Mouse (Mus musculus) kidney, embryonic 15.5 days (tissue): ENCODE measurements around the gene Dazap1. TPM values are rescaled to one million over a fixed set of nuclear protein-coding genes. Genes with fewer than 3 reads are reported as not detected.

Experiments used
- ATAC-seq: fragments of 200-750 bp; cut with Nextera tagmentation; replicated peaks from 2 replicates; pipeline ENCODE4 v1.8.0; 2017; ENCODE audit warnings: moderate TSS enrichment; ENCODE audit not compliant: low FRiP score
- H3K27ac ChIP-seq: fragments of 300-500 bp; sonication (generic); 2 replicates; pipeline ENCODE4 v1.5.1; 2015; ENCODE audit warnings: mild to moderate bottlenecking, inconsistent platforms
- H3K27me3 ChIP-seq: fragments of 300-500 bp; sonication (generic); 2 replicates; pipeline ENCODE4 v1.6.1; 2015; ENCODE audit warnings: inconsistent platforms
- H3K36me3 ChIP-seq: fragments of 300-500 bp; sonication (generic); 2 replicates; pipeline ENCODE4 v1.6.1; 2015; ENCODE audit warnings: inconsistent platforms
- H3K4me1 ChIP-seq: fragments of 300-500 bp; sonication (generic); 2 replicates; pipeline ENCODE4 v1.6.1; 2015; ENCODE audit warnings: inconsistent platforms
- H3K4me2 ChIP-seq: fragments of 300-500 bp; sonication (generic); 2 replicates; pipeline ENCODE4 v1.6.1; 2015; ENCODE audit warnings: moderate library complexity, mild to moderate bottlenecking, inconsistent platforms
- H3K4me3 ChIP-seq: fragments of 300-500 bp; sonication (generic); replicated peaks from 2 replicates; pipeline ENCODE4 v1.5.1; 2015; ENCODE audit warnings: mild to moderate bottlenecking, inconsistent platforms
- H3K9ac ChIP-seq: fragments of 300-500 bp; sonication (generic); 2 replicates; pipeline ENCODE4 v1.6.1; 2015; ENCODE audit warnings: mild to moderate bottlenecking, inconsistent platforms
- H3K9me3 ChIP-seq: fragments of 300-500 bp; sonication (generic); replicated peaks from 2 replicates; pipeline ENCODE4 v1.6.1; 2016; ENCODE audit warnings: inconsistent platforms
- WGBS: fragments of 180-500 bp; shearing (Covaris S2); methylation state at CpG from one replicate; pipeline ENCODE4 v1.1.7; 2015; ENCODE audit warnings: mixed read lengths; 5-methylcytosine and 5-hydroxymethylcytosine counted together
- polyA plus RNA-seq: library from polyadenylated mRNA; unstranded; fragments of >200 nt; fragmentation: Nextera tagmentation; extraction: Ambion mirVana; gene quantifications from 2 replicates; pipeline ENCODE4 v1.2.1, GENCODE M21; 2015

Dazap1 gene
- polyA plus RNA-seq, 1 experiment from 2014 or later: 56.3 TPM

DNA sequence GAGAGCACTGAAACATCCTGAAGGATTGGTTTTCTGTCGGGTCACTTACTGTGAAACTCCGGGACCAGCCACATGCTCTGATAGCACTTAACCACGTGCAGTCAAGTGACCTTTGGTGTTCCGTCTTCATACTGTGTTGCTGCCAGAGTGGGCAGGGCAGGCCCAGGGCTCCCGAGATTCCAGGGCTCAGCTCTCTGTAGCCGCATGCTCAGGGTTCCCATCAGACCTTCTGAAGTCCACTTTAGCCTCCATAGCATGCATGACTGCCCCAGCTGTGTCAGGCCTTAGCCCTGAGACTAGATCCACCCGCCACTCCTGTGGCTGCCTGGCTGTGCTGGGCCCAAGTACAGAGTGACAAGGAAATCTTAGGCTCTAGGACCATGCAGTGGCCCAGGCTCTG is 20.0 kb downstream of the Dazap1 start:
- Histone ChIP-seq H3K27me3 (no peaks in the 10 kb centered on the region), H3K9me3 (no peaks in the 10 kb centered on the region), H3K27ac (peak overlapping the region; percentile 81), H3K4me3 (no peak overlapping the region), H3K4me2 (no peak overlapping the region), H3K9ac (no peak overlapping the region), H3K36me3 (peaks cover 97% of the 10 kb centered on the region), H3K4me1 (peaks cover 27% of the 10 kb centered on the region)
- WGBS: 67% methylated on average over 7 of the region's 7 CpGs
- ATAC-seq: peak; percentile 55

DNA sequence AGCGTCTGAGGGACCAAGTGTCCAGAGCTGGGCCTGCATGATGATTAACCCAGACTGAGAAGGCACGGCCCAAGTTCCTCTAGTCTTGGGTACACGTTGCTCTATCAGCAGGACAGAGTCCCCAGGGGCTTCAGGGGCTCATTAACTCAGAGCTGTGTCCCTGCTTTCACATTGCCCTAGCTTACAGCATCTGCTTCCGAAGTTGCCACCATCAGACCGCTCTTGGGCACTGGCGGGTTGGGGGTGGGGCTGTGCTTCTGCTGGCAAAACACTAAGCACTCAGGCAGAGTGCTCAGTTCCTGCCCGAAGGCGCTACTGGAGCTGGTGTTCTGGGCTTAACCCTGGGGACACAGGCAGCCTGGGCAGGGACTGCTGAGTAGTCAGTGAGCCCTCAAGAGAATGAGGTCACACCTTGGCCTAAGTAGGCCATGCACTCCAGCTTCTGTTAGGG is 20.7 kb downstream of the Dazap1 start:
- H3K36me3 ChIP-seq: peaks cover 97% of the 10 kb centered on the region
- no peak overlapping the region for H3K4me3 ChIP-seq
- H3K9me3 ChIP-seq: no peaks in the 10 kb centered on the region
- H3K4me2 ChIP-seq: no peak overlapping the region
- ATAC-seq: peak; percentile 53
- H3K27ac ChIP-seq: peak overlapping the region; percentile 81
- peaks cover 27% of the 10 kb centered on the region for H3K4me1 ChIP-seq
- H3K27me3 ChIP-seq: no peaks in the 10 kb centered on the region
- H3K9ac ChIP-seq: no peak overlapping the region
- 74% methylated on average over 8 of the region's 8 CpGs for WGBS

- peak overlapping the region; percentile 81 for H3K27ac ChIP-seq
- no peak overlapping the region for H3K9ac ChIP-seq
- WGBS: 87% methylated on average over 20 of the region's 20 CpGs
- no peaks in the 10 kb centered on the region for H3K9me3 ChIP-seq
- no peak overlapping the region for H3K4me3 ChIP-seq
- peaks cover 27% of the 10 kb centered on the region for H3K4me1 ChIP-seq
- H3K4me2 ChIP-seq: no peak overlapping the region
- no peaks in the 10 kb centered on the region for H3K27me3 ChIP-seq
- H3K36me3 ChIP-seq: peaks cover 96% of the 10 kb centered on the region
- ATAC-seq: no peak
Measured at GRCm38 (mm10) chr10:80282481-80283441, 21.5 kb downstream of the Dazap1 start.

DNA sequence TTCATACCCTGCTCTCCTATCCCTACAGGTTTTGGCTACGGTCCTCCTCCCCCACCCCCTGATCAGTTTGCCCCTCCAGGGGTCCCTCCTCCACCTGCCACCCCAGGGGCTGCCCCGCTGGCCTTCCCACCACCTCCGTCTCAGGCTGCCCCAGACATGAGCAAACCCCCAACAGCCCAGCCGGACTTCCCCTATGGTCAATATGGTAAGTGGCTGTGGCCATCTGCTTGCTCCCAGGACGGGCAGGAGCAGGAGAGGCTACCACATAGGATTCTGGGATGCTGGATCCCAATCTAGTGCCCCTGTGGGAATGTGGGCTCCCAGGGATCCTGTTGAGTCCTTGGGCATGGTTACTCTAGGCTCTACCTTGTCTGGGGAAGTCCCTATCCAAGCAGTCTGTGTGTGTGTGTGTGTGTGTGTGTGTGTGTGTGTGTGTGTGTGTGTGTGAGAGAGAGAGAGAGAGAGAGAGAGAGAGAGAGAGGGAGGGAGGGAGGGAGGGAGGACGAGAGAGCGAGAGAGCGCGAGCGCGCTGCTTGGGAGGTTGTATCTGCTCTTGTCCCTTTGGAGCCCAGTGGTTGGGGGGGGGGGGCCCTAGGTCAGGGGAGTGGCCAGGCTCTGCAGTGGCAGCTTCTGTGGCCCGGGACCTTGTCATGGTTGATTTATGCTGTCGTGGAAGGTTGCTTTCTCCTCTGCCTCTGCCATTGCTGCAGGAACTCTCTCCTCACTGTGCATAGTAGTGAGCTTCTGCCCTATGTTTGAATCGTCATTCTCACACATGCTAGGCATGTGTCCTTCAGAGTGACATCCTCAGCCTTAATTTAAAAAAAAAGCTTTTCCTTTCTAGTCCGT is 24.2 kb downstream of the Dazap1 start:
- ATAC-seq: no peak
- Histone ChIP-seq H3K9ac (no peak overlapping the region), H3K4me1 (peaks cover 25% of the 10 kb centered on the region), H3K27ac (no peak overlapping the region), H3K9me3 (no peaks in the 10 kb centered on the region), H3K4me2 (no peak overlapping the region), H3K27me3 (no peaks in the 10 kb centered on the region), H3K4me3 (no peak overlapping the region), H3K36me3 (peaks cover 86% of the 10 kb centered on the region)
- WGBS: 72% methylated on average over 11 of the region's 15 CpGs

DNA sequence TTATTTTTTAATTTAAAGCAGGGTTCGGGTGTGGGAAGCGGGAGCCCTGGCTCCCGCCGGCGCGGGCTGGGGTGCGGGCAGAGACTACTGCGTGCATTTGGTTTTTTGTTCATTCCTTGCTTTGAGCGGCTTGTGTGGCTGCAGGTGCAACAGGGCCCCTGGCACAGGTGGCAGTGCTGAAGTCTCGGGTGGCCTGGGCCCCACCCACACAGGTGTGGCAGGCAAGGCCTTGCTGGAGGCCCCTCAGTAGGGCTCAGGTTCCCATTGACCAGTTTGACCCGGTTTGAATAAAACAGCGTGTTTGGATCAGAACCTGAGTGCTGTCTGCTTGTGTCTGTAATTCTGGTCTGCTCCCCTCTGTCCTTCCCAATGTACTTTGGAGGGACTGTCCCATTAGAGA is 26.8 kb downstream of the Dazap1 start:
- H3K27me3 ChIP-seq: no peaks in the 10 kb centered on the region
- 93% methylated on average over 12 of the region's 12 CpGs for WGBS
- ATAC-seq: no peak
- H3K27ac ChIP-seq: no peak overlapping the region
- H3K4me1 ChIP-seq: peaks cover 13% of the 10 kb centered on the region
- H3K9me3 ChIP-seq: no peaks in the 10 kb centered on the region
- no peak overlapping the region for H3K4me3 ChIP-seq
- H3K4me2 ChIP-seq: no peak overlapping the region
- H3K9ac ChIP-seq: no peak overlapping the region
- peaks cover 60% of the 10 kb centered on the region for H3K36me3 ChIP-seq

DNA sequence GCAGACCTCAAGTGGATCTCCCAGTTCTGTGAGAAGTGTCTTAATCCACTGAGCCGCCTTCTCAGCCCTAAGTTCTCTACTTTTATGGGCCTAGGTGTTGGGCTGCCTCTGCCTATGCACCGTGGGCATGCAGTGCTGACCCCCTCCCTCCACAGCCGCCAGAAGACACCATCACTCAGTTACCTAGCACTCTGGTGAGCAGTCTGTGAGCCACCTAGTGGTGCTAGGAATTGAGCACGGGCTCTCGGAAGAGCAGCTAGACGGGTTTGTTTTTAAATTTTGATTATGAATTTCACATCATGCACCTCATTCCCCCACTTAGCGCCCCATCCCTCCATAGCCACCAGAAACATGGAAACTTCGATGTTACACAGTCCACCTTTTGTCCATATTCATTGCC is 27.4 kb downstream of the Dazap1 start:
- no peak overlapping the region for H3K4me2 ChIP-seq
- no peaks in the 10 kb centered on the region for H3K9me3 ChIP-seq
- 66% methylated on average over 8 of the region's 8 CpGs for WGBS
- H3K4me1 ChIP-seq: peaks cover 18% of the 10 kb centered on the region
- no peak overlapping the region for H3K9ac ChIP-seq
- H3K4me3 ChIP-seq: no peak overlapping the region
- peaks cover 60% of the 10 kb centered on the region for H3K36me3 ChIP-seq
- H3K27ac ChIP-seq: no peak overlapping the region
- H3K27me3 ChIP-seq: no peaks in the 10 kb centered on the region
- no peak for ATAC-seq

GRCm38 (mm10) chr10:80292251-80293146 is 31.2 kb downstream of the Dazap1 start, which contains the start of gene Rps15:
Gene Rps15 (plus strand): TSS chr10:80292453.
- WGBS: under 1% methylated on average over 72 of the region's 72 CpGs
- ATAC-seq: peak; percentile 89

DNA sequence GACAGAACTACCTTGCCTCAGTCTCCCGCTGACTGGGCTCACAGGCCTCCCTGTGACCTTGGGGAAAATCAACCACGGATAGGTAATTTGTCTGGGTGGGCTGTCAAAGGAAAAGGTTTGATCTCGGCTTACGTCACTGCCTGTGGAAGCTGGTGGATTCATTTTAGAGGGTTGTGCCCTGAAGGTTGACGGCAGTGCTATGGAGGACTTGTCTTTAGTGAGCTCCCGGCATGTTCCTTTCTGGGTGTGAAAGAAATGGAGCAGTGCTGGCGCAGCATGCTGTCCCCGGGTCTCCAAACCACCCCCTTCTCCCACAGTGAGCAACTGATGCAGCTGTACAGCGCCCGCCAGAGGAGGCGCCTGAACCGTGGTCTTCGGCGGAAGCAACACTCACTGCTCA is 32.0 kb downstream of the Dazap1 start:
- Histone ChIP-seq H3K9ac (peak overlapping the region; percentile 99), H3K4me2 (peak overlapping the region; percentile 79), H3K36me3 (peaks cover 33% of the 10 kb centered on the region), H3K4me3 (peak overlapping the region; percentile 91), H3K27ac (peak overlapping the region; percentile 91), H3K9me3 (no peaks in the 10 kb centered on the region), H3K27me3 (peaks cover 19% of the 10 kb centered on the region), H3K4me1 (peaks cover 43% of the 10 kb centered on the region)
- no peak for ATAC-seq
- 24% methylated on average over 14 of the region's 14 CpGs for WGBS

More at GRCm38 (mm10) chr10:80292251-80293146, 31.2 kb downstream of the Dazap1 start, which contains the start of gene Rps15:
- H3K36me3 ChIP-seq: peaks cover 39% of the 10 kb centered on the region
- H3K9me3 ChIP-seq: no peaks in the 10 kb centered on the region
- peak within 1 kb of the TSS; percentile 91 for H3K27ac ChIP-seq
- peaks cover 11% of the 10 kb centered on the region for H3K27me3 ChIP-seq
- peak within 1 kb of the TSS; percentile 79 for H3K4me2 ChIP-seq
- H3K4me1 ChIP-seq: peaks cover 43% of the 10 kb centered on the region
- peak within 1 kb of the TSS; percentile 91 for H3K4me3 ChIP-seq
- H3K9ac ChIP-seq: peak within 1 kb of the TSS; percentile 99

GRCm38 (mm10) chr10:80294311-80294710 is 33.0 kb downstream of the Dazap1 start:
- no peak for ATAC-seq
- Histone ChIP-seq H3K9me3 (no peaks in the 10 kb centered on the region), H3K9ac (no peak overlapping the region; the same call in 1 of the 2 replicates), H3K4me2 (peak overlapping the region; percentile 79; the same call in 1 of the 2 replicates), H3K36me3 (peaks cover 23% of the 10 kb centered on the region), H3K4me3 (peak overlapping the region; percentile 91), H3K4me1 (peaks cover 52% of the 10 kb centered on the region), H3K27ac (0 out of 2 replicates have a peak overlapping the region, but pooled peaks have one; percentile 68), H3K27me3 (peaks cover 29% of the 10 kb centered on the region)
- WGBS: 80% methylated on average over 4 of the region's 4 CpGs

- Histone ChIP-seq H3K9me3 (no peaks in the 10 kb centered on the region), H3K9ac (peak overlapping the region; percentile 49; the same call in 1 of the 2 replicates), H3K4me1 (peaks cover 52% of the 10 kb centered on the region), H3K27me3 (peaks cover 35% of the 10 kb centered on the region), H3K4me3 (peak overlapping the region; percentile 91; the same call in 1 of the 2 replicates), H3K27ac (peak overlapping the region; percentile 68), H3K4me2 (no peak overlapping the region; the same call in 1 of the 2 replicates), H3K36me3 (peaks cover 20% of the 10 kb centered on the region)
- 49% methylated on average over 7 of the region's 7 CpGs for WGBS
- no peak for ATAC-seq
Measured at GRCm38 (mm10) chr10:80294788-80295303, 33.6 kb downstream of the Dazap1 start.
